Mouse (Mus musculus) olfactory bulb, adult 2 months (tissue): ENCODE measurements around the gene Zc3h8.

Experiments
- CTCF ChIP-seq: fragments of 200-500 bp; IDR thresholded peaks from 2 replicates; pipeline ENCODE4 v1.5.1; 2012; ENCODE audit warnings: low read depth, mild to moderate bottlenecking, low read length, moderate library complexity; ENCODE audit not compliant: insufficient read depth
- POLR2A ChIP-seq: fragments of 200-500 bp; IDR thresholded peaks from 2 replicates; pipeline ENCODE4 v1.6.1; 2012; ENCODE audit warnings: mild to moderate bottlenecking, low read depth, low read length, moderate library complexity; ENCODE audit not compliant: insufficient read depth

DNA sequence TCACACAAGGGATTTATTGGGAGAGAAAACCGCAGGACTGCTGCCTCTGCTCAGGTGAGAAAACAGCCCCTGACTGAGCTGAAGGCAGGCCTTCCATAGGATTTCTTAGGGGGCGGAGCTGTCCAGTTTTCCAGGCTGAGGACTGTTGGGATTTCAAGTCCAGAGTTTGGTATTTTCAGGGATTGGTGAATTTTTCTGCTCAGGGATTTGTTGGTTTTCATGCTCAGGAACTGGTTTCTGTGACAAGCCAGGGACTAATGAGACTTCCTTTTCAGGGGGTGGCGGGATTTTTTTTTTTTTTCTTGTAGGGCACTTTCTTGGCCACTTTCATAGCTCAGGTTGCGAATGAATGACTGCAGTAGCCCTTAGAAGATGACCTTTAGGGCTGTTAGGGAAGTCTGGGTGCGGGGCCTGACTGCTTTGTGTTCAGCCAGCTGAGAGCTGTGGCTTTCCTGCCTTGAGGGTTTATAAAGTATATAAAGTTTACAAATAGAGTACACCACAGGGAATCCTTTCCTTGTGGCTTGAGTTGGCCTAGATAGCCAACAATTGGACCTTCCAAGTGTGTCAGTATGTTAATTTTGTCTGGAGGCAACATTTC, 21.7 kb upstream of the Zc3h8 start:
- no peak for TF ChIP-seq CTCF
- TF ChIP-seq POLR2A, result no peak
